Mouse (Mus musculus) erythroblast, embryonic 14.5 days (primary cell): ENCODE results near the gene Exoc4.

Experiments used
- GATA1 ChIP-seq: IDR thresholded peaks from 2 replicates; pipeline ENCODE4 v1.6.1; 2012; ENCODE audit warnings: low read length, inconsistent platforms, mixed read lengths
- TAL1 ChIP-seq: IDR thresholded peaks from 3 replicates; pipeline ENCODE4 v1.6.1; 2012; ENCODE audit warnings: low read length, inconsistent platforms, mixed read lengths

- no peak for TF ChIP-seq GATA1
- no peak for TF ChIP-seq TAL1
These were observed 723.9 kb downstream of the Exoc4 start for GRCm38 (mm10) chr6:33972801-33973200.
